Mouse (Mus musculus): ENCODE results near the gene Rpl18.
A peak's percentile ranks its signal among the peaks of the same experiment; 100 is the strongest.

DNA sequence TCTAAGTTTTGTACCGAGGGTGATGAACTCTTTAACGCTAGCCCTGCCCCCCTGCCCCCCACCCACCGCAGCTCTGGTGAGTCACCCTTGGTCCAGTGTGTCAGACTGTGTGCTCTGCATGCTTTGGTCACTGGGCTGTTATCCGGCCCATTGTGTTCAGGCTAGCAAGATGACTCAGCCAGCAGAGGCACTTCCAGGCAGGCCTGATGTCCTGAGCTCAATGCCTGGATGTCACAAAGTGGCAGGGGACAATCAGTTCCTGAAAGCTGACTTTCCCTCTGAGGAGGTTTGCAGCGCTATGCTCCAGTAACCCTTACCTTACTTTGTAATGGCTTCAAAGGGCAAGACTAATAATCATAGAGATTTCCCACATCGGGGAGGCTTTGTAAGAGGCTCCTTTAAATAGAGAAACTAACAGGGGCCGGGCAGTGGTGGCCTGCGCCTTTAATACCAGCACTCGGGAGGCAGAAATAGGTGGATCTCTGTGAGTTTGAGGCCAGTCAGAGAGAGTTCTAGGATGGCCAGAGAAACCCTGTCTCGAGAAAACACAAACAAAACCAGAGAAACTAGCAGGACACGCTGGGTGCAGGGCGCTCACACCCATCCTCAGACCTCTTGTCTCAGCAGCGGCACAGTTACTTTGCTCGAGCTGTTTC is 35.2 kb upstream of the Rpl18 start:
- no peak for TF ChIP-seq CTCF (IDR thresholded peaks at IDR 0.05; ENCODE audit: borderline replicate concordance, insufficient read depth, low read length)
- peak; percentile 55 for TF ChIP-seq POLR2A (IDR thresholded peaks at IDR 0.05; ENCODE audit: low read depth, low read length)

Data from embryonic fibroblast, embryonic 13.5 days (primary cell).